Mouse (Mus musculus) megakaryocyte, embryonic 14.5 days (primary cell): ENCODE measurements around the gene Rab36.

Source experiments
- FLI1 ChIP-seq: IDR thresholded peaks from 2 replicates; pipeline ENCODE4 v1.6.1; 2012; ENCODE audit warnings: low read length, inconsistent platforms, mixed read lengths
- GATA1 ChIP-seq: IDR thresholded peaks from 3 replicates; pipeline ENCODE4 v1.6.1; 2012; ENCODE audit warnings: mixed read lengths, low read length, inconsistent platforms, borderline replicate concordance

GRCm38 (mm10) chr10:75004067-75004466 is 32.8 kb upstream of the Rab36 start:
- TF ChIP-seq GATA1, result no peak
- TF ChIP-seq FLI1, result no peak
